Mouse (Mus musculus) kidney, embryonic 15.5 days (tissue): ENCODE data around the gene Map4k5. TPM values are rescaled to one million over a fixed set of nuclear protein-coding genes. Genes with fewer than 3 reads are reported as not detected.
A peak's percentile ranks its signal among the peaks of the same experiment; 100 is the strongest.

Experiments
- ATAC-seq: fragments of 200-750 bp; cut with Nextera tagmentation; replicated peaks from 2 replicates; pipeline ENCODE4 v1.8.0; 2017; ENCODE audit warnings: moderate TSS enrichment; ENCODE audit not compliant: low FRiP score
- H3K27ac ChIP-seq: fragments of 300-500 bp; sonication (generic); 2 replicates; pipeline ENCODE4 v1.5.1; 2015; ENCODE audit warnings: mild to moderate bottlenecking, inconsistent platforms
- H3K27me3 ChIP-seq: fragments of 300-500 bp; sonication (generic); 2 replicates; pipeline ENCODE4 v1.6.1; 2015; ENCODE audit warnings: inconsistent platforms
- H3K36me3 ChIP-seq: fragments of 300-500 bp; sonication (generic); 2 replicates; pipeline ENCODE4 v1.6.1; 2015; ENCODE audit warnings: inconsistent platforms
- H3K4me1 ChIP-seq: fragments of 300-500 bp; sonication (generic); 2 replicates; pipeline ENCODE4 v1.6.1; 2015; ENCODE audit warnings: inconsistent platforms
- H3K4me2 ChIP-seq: fragments of 300-500 bp; sonication (generic); 2 replicates; pipeline ENCODE4 v1.6.1; 2015; ENCODE audit warnings: moderate library complexity, mild to moderate bottlenecking, inconsistent platforms
- H3K4me3 ChIP-seq: fragments of 300-500 bp; sonication (generic); replicated peaks from 2 replicates; pipeline ENCODE4 v1.5.1; 2015; ENCODE audit warnings: mild to moderate bottlenecking, inconsistent platforms
- H3K9ac ChIP-seq: fragments of 300-500 bp; sonication (generic); 2 replicates; pipeline ENCODE4 v1.6.1; 2015; ENCODE audit warnings: mild to moderate bottlenecking, inconsistent platforms
- H3K9me3 ChIP-seq: fragments of 300-500 bp; sonication (generic); replicated peaks from 2 replicates; pipeline ENCODE4 v1.6.1; 2016; ENCODE audit warnings: inconsistent platforms
- WGBS: fragments of 180-500 bp; shearing (Covaris S2); methylation state at CpG from one replicate; pipeline ENCODE4 v1.1.7; 2015; ENCODE audit warnings: mixed read lengths; 5-methylcytosine and 5-hydroxymethylcytosine counted together
- microRNA counts: library from miRNA; unstranded; fragments of <30 nt; microRNA quantifications from one replicate; lab custom pipeline; 2016
- microRNA-seq: library from miRNA; unstranded; fragments of <30 nt; microRNA quantifications from one replicate; pipeline ENCODE4, GENCODE M21; 2016
- polyA plus RNA-seq: library from polyadenylated mRNA; unstranded; fragments of >200 nt; fragmentation: Nextera tagmentation; extraction: Ambion mirVana; gene quantifications from 2 replicates; pipeline ENCODE4 v1.2.1, GENCODE M21; 2015

The Map4k5 gene
- polyA plus RNA-seq, 1 experiment from 2014 or later, result 34.3 TPM

GRCm38 (mm10) chr12:69757418-69758141 lies 135.4 kb downstream of the Map4k5 start:
- H3K4me3 ChIP-seq, result peak overlapping the region; percentile 30; the same call in 1 of the 2 replicates
- 8% methylated on average over 22 of the region's 22 CpGs for WGBS
- H3K36me3 ChIP-seq, result no peaks in the 10 kb centered on the region
- no peaks in the 10 kb centered on the region for H3K27me3 ChIP-seq
- ATAC-seq, result peak; percentile 92
- H3K4me1 ChIP-seq, result peaks cover 42% of the 10 kb centered on the region
- peak overlapping the region; percentile 61 for H3K4me2 ChIP-seq
- no peaks in the 10 kb centered on the region for H3K9me3 ChIP-seq
- no peak overlapping the region for H3K9ac ChIP-seq
- peak overlapping the region; percentile 90 for H3K27ac ChIP-seq

- Histone ChIP-seq H3K4me2 (no peak overlapping the region), H3K27ac (no peak overlapping the region), H3K4me3 (no peak overlapping the region), H3K4me1 (peaks cover 50% of the 10 kb centered on the region), H3K36me3 (no peaks in the 10 kb centered on the region), H3K27me3 (no peaks in the 10 kb centered on the region), H3K9me3 (no peaks in the 10 kb centered on the region), H3K9ac (no peak overlapping the region)
- 88% methylated on average over 5 of the region's 5 CpGs for WGBS
- ATAC-seq, result no peak
Measured at GRCm38 (mm10) chr12:69756015-69756414, 137.0 kb downstream of the Map4k5 start.

GRCm38 (mm10) chr12:69753936-69754335 lies 139.1 kb downstream of the Map4k5 start:
- 86% methylated on average over 5 of the region's 5 CpGs for WGBS
- no peak overlapping the region for H3K4me3 ChIP-seq
- no peaks in the 10 kb centered on the region for H3K27me3 ChIP-seq
- no peak overlapping the region for H3K9ac ChIP-seq
- peaks cover 32% of the 10 kb centered on the region for H3K4me1 ChIP-seq
- ATAC-seq, result no peak
- no peak overlapping the region for H3K4me2 ChIP-seq
- H3K27ac ChIP-seq, result no peak overlapping the region
- H3K36me3 ChIP-seq, result 0 out of 2 replicates have a peak, but pooled peaks cover 8% of the 10 kb centered on the region
- H3K9me3 ChIP-seq, result no peaks in the 10 kb centered on the region

MicroRNAs encoded within 50 kb of the gene (microRNA counts, 519-probe panel; counts per million panel counts)
- 31.7 counts per million for microRNA mmu-miR-681 (lab: Ali Mortazavi, UCI)

Small RNA genes lying within 50 kb of the gene (microRNA-seq; reads per million reads assigned to microRNA genes)
- gene Mir681, result not detected

Other genes with a start within 250 kb of the Map4k5 start
- 8.7 and 9.1 TPM in 2 replicates for gene Sos2, start 211.3 kb downstream of the Map4k5 start, polyA plus RNA-seq
- 22.3 TPM in 2 replicates for gene L2hgdh, start 168.3 kb downstream of the Map4k5 start, polyA plus RNA-seq
- 30.7 and 31.0 TPM in 2 replicates for gene Atp5s, start 168.2 kb downstream of the Map4k5 start, polyA plus RNA-seq
- gene Cdkl1, start 101.9 kb downstream of the Map4k5 start, polyA plus RNA-seq, result 21.4 and 24.7 TPM in 2 replicates
- 5.4 and 7.7 TPM in 2 replicates for gene Atl1, start 586 bp downstream of the Map4k5 start, polyA plus RNA-seq
- 7.1 and 9.2 TPM in 2 replicates for gene Sav1, start 93.8 kb upstream of the Map4k5 start, polyA plus RNA-seq
- gene Nin, start 220.5 kb upstream of the Map4k5 start, polyA plus RNA-seq, result 13.5 and 13.9 TPM in 2 replicates